Mouse (Mus musculus): ENCODE data around the gene Ackr3.

Gene Ackr3

DNA sequence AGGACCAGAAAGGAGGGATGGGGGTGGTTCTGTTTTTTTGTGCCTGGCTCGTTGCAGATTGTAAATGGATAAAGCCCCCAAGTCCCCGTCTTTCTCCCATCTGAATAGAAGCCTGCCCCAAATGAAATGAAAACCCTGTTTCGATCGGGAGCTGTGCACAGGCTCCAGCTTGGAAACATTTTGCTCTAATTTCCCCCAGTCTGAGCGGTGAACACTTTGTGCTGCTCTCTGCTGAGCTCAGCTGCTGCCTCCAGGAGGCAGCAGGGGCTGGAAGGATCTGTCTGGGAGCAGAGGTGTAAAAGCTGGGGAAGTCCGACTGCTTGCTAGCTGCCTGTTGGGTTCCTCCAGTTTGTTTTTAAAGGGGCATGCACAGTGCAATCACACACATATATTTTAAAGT lies 1.4 kb downstream of the Ackr3 start:
- DNase-seq (ENCODE audit: low spot score) = no peak

DNA sequence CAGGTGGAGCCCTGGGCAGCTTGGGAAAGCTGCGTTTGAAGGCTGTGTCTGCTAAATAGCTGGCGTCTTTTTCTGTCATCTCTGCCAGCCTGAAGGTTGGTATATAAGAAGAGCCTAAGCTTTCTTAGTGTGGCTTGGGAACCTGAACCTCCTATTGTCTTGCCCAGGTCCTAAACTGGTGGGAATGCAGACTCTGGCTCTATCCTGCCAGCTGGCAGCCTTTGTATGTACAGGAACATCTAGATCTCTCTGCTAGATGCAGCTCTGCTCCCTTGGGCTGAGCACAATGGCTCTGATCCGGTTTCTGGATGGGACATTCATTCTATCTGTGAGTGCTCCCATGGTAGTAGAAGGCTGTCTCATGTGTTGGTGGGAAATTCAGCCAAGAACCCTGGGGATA lies 2.9 kb downstream of the Ackr3 start:
- DNase-seq (ENCODE audit: low spot score) = no peak

DNA sequence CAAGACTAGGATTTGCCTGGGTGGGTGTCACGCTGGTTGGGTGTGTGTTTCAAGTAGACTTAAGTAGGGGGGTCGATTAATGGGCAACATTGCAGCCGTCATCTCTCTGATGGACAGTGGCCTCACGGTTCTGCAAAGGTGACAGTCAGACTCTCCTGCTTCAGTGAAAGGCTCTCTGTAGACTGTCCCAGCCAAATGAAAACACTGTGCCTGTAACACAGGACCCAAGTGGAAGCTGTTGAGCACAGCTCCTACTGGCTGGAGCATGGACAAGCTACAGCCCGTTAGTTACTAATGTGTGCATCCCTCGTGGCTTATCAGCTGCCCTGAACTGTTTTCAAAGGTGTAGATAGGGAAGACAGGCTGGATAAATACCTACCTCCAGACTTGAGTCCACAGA lies 3.5 kb downstream of the Ackr3 start:
- no peak for DNase-seq (ENCODE audit: low spot score)

DNA sequence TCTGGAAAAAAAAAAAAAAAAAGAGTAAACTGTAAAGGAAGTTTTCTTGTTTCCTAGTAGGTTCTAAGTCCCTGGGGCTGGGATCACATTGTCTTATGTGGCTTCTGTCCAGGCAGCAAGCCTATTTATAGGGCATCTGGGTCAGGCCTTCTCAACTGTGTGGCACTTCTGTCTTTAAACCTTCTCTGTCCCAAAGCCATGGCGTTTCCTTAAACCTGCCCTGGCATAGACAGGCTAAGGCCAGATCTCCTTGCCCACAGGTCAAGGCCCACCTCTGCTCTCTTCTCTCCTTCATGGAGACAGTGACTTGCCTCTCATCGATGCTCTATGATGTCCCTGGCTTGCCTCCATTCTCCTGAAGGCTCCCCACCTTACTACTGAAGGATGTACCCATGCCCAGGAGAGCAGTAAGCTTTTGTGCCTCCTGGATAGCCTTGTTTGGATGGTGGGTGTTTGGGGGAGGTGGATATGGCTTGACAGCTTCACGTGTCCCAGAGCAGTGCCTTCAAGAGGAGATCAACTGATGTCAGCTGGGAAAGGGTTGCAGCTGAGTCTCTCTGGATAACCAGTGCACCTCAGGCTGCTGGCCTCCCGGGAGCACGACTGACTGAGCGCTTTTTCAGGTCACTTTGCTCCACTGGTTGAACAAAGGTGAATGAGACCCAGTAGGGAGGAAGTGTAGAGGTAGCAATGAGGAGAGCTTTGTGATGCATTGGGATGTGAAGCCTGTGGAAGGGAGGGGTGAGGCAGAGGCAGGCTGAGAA lies 4.1 kb downstream of the Ackr3 start:
- DNase-seq (ENCODE audit: low spot score) = no peak

DNA sequence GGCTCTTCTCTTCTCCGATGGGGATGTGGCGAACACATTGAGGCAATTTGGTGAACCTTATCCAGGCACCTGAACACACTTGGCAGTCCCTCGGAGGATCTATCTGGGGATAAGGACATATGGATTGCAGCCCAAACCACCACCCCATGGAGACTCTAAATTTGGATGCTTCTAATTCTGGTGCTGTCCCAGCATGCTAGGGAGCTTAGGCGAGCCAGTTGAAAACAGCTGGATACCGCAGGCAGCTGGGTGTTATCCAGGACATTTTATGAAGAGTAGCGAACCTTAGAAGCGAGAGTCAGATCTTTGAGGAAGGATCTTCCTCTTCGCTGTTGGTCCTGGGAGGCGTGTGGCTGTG lies 4.7 kb downstream of the Ackr3 start:
- no peak for DNase-seq (ENCODE audit: low spot score)

DNA sequence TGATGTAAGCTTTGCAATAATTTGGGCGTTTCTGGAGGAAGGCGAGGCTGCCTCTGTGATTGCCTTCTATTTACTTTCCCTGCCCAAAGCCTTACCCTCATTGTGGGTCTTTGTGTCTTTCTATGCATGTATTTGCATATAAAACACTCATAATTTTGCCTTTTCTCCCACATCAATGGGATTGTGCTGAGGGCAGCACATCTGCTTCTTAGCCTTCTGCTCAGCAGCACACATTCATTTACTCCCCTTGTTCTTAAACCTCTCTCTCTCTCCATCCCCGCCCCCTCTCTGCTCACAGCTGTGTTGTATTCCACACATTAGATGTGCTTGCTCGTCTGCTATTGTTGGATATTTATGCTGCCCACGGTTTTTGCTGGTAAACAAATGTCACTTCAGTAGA lies 5.3 kb downstream of the Ackr3 start:
- no peak for DNase-seq (ENCODE audit: low spot score)

DNA sequence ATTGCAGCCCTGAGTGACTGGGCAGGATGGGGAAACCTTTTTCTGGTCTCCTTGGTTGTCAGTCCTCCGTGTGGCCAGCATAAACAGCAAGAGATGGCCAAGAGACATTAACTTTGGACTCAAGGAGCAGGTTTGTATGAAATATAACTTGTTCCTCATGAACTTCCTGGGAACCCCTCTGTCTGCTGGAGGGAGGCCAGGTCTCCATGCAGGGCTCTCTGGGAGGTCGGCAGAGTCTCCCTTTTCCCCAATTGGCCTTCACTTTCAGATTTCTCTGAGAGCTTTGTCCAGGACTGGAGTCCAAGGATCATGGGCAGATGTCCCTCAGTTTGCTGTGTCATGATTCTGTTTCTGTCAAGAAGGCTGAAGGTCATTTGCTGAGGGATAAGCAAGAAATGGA lies 6.0 kb downstream of the Ackr3 start:
- no peak for DNase-seq (ENCODE audit: low spot score)

DNA sequence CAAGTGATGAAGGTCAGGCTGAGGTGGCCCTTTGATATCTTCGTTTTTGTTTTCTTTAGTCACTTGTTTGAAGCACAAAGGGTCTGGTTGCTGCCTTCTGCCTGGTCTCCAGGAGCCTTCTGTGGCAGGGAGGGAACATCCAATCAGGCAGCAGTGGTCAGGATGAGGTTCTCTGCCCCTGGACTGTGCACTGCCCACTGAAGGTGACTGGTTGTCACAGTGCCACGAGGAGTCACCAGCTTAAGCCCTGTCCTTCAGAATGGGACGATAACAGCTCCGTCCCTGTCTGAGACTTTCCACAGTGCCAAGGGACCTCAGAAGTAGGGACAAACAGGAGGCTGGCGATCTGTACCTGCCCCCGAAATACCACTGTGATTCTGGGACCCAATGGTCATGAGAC lies 6.6 kb downstream of the Ackr3 start:
- no peak for DNase-seq (ENCODE audit: low spot score)

DNA sequence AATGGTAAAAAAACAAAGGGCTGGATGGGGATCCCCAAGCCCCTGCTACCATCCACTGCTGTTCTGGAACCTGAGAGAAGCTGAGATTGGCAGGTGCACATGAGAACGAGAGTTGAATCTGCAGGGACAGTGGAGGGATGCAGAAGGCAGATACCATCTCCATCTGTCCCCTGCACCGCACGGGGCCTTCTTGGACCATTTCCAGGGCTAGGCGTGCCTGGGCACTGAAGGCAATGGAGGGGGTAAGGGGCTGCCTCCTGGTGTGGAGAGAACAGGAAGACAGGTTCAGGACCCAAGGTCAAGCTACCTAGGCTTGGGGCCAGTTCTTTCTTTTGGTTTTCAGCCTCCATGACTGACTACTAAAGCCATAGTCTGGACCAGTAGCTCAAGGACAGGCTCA lies 7.0 kb downstream of the Ackr3 start:
- DNase-seq (ENCODE audit: low spot score) = no peak

DNA sequence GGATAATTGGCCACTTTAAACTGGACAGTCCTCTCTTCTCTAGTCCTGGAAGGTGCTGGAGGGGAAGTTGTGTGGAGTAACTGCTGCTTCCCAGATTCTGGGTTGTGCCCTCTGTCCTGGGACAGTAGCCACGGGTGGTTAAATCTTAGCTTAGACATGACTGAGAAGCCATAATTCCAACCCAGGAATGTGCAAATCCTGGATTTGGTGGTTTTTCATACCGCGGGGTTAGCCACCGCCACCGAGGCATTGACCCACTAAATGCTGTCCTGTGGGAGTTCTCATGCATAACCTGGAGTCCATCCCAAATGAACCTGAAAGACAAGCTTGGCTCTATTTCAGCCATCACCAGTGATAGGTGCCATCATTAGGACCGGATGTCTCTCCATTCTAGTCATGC lies 8.6 kb downstream of the Ackr3 start:
- no peak for DNase-seq (ENCODE audit: low spot score)

DNA sequence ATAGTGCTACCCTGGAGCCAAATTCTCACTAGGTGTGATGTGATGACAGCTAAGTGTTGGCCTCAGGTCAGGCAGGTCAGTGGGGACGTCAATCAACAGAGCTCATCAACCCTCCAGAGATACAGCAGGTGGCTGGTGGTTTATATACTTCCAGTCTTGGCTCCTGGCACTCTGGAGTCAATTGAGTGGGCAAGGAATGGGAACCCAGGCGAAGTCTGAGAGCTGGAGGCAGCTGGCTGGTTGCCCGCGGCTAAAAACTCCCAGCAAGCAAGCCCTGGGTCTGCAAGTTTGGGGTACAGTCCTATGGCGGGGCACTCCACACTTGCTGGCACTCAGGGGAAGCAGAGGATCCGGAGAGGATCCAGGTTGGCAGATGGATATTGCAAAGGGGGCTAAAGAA lies 9.1 kb downstream of the Ackr3 start:
- DNase-seq (ENCODE audit: low spot score) = no peak

DNA sequence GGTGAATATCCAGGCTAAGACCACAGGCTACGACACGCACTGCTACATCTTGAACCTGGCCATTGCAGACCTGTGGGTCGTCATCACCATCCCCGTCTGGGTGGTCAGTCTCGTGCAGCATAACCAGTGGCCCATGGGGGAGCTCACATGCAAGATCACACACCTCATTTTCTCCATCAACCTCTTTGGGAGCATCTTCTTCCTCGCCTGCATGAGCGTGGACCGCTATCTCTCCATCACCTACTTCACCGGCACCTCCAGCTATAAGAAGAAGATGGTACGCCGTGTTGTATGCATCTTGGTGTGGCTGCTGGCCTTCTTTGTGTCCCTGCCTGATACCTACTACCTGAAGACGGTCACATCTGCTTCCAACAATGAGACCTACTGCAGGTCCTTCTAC lies 10.2 kb downstream of the Ackr3 start:
- DNase-seq (ENCODE audit: low spot score) = no peak

DNA sequence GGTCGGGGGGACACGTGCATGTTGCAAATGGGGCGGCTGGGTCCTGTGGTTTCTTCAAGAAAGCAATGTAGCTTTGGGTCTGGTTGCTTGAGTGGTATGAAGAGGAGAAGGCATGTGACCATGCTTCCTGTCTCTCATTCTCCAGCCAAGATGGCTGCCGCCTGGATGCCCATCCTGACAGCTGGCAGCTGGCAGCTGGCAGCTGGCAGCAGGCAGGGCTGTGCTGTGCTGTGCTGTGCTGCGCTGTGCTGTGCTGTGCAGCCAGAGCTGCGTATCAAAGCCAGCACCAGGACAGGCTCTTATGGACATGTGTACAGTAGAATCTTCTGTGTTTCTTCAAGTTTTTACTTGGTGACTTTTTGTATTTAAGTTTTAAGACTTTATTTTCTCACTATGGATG lies 11.1 kb downstream of the Ackr3 start:
- no peak for DNase-seq (ENCODE audit: low spot score)

DNA sequence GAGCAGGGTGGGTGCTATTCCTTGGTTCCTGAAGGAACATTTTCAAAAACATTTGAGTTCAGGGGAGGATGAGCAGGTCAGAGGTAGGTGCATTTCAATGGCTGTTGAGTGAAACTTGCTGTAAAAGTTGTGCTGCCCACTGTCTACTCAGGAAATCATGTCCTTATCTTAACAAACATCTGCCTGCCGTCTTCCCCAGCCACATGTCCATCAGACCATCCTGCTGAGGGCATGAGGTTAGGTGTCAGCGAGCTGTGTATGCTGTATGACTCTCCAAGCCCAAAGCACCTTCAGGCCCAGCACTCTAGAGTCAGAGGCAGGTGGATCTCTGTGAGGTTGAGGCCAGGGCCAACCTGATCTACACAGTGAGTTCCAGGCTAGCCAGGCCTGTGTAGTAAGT lies 12.1 kb downstream of the Ackr3 start:
- no peak for DNase-seq (ENCODE audit: low spot score)

DNA sequence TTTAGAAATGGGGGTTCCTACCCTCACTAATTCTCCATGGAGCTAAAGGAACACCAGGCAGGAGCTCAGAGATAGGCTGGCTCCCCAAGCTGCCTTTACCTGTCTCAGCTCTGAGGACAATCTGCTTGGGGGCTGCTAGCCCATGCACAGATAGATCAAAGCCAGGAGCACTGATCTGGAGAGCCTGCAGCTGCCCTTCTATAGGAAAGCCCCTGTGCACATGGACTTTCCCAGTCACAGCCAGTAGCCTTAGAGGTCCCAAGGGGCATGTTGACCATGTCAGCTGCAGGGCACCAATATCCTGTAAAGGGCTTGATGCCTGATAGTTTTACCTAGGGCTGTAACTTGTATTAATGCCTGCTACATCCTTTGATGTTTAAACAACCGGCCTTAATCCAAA lies 12.6 kb downstream of the Ackr3 start:
- no peak for DNase-seq (ENCODE audit: low spot score)

DNA sequence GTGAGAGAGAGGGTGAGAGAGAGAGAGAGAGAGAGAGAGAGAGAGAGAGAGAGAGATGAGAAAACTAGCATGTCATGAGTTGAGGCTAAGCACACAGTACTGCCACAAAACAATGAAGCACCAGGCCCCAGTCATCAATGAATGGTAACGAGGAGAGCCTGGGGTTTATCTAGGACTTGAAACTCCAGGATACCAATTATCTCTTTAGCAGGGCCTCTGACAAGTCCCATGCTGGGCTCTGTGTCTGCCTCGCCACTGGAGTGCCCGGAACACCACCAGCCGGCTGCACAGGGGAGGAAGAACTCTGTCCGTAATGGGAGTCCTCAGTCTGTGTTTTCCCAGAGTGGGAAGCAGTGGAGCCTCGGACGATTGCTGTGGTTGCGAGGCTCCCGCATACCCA lies 16.5 kb downstream of the Ackr3 start:
- DNase-seq (ENCODE audit: low spot score) = no peak

DNA sequence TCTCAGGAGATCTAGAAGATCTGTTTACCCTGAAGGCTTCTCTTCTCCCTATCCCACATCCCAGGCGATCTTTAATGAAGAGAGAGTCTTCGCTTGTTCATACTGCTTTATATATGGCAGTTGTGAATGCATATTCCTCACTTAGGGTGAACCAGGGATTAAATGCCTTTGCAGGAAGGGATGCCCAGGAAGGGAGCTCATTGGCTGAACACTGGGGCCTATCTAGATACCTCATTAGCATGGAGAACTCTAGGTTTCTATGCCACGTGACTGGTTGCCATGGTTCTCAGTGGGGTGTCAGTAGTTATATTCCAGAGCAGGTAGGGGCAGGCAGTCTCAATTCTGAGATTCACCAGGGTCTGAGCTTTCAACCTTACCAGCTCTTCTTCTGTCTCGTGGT lies 17.1 kb downstream of the Ackr3 start:
- DNase-seq (ENCODE audit: low spot score) = no peak

DNA sequence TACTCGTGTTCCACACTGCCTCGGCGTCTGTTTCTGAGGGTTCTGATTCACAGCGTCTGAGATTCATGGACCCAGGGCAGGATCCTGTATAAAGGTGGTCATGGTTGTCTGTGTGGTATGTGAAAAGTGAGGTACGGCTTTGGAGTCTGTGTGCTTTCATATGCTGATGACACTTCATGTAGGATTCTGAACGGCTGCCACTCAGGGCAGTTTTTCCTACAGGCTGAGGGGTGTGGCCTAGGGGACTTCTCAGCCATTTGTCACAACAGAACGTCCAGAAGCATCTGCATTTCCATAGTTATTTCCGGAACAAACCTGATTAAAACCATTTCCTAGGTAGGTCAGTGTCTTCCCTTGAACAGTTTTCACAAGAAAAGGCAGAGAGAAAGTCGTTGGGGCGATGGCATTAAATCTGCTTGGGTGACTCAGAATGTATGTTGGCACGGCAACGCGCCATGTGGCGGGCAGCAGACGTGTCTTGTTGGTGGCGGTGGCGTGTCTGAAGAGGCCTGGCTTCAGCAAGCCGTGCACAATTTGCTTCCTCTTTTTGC lies 18.1 kb downstream of the Ackr3 start:
- DNase-seq (ENCODE audit: low spot score) = no peak

DNA sequence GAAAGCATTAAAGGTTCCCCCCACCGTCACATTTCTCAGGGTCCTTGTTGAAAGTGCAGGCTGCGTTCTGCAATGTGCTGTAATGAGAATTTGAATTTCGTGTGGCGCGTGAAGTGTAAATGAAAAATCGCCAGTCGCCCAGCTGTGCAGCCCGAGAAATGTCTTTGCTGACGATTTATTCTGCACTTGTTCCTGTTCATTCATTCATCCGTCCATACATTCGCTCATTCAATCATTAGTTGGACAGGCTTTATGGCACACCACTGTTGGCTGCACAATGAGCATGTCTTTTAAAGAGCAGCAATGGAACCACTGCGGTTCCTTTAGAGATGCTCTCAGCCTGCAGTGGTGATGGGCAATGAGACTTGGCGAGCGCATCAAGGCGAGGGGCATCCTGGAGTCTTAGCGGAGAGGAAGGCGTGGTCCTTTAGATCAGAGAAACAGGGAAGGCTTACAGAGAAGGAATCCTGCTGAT lies 18.7 kb downstream of the Ackr3 start:
- DNase-seq (ENCODE audit: low spot score) = no peak

DNA sequence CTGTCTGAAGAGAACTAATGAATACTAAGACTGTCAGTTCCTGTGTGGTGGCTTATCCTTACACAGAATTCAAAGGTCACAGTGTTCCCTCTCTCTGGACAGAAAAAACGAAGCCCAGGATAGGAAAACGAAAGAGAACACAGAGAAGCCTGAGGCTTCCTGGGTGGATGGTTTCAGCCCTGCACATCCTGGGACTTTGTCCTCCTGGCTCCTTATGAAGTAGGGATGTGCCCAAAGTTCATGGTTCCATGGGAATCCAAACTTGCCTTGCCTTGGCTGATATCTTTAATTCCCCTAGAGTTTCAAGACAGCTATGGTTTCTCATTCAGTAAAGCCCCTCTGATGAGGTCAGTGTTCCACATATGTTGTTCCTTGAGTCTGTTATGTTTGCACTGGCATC lies 19.2 kb downstream of the Ackr3 start:
- DNase-seq (ENCODE audit: low spot score) = no peak

DNA sequence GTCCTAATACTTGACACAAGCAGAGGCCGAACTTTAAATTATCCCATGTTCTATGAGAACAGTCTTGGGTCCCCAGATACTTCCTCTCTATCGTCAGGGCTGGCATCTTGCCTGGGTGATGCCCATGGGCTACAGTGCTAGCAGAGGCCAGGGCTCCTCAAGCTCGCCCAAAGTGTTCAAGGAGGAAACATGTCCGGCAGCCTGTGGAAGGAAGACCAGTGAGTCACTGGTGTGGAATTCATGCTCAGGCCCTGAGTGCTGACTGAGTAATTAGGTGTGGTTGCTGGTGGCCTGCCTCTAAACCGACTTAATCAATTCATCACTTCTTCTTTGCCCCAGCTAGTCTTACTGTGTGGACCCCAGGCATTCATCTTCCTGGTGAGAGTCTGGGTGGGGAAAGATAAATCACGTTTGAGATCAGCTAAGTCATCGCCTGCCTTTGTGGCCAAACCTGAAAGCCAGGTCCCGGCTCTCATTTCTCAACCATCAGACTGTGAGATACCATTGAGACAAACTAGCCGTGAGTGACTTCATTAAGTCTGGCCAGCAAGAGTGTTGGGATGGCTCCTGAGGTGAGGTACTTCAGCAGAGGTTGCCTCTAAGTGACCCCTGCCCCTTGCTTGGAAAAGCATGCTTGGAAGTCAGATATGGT lies 21.9 kb downstream of the Ackr3 start:
- no peak for DNase-seq (ENCODE audit: low spot score)

DNA sequence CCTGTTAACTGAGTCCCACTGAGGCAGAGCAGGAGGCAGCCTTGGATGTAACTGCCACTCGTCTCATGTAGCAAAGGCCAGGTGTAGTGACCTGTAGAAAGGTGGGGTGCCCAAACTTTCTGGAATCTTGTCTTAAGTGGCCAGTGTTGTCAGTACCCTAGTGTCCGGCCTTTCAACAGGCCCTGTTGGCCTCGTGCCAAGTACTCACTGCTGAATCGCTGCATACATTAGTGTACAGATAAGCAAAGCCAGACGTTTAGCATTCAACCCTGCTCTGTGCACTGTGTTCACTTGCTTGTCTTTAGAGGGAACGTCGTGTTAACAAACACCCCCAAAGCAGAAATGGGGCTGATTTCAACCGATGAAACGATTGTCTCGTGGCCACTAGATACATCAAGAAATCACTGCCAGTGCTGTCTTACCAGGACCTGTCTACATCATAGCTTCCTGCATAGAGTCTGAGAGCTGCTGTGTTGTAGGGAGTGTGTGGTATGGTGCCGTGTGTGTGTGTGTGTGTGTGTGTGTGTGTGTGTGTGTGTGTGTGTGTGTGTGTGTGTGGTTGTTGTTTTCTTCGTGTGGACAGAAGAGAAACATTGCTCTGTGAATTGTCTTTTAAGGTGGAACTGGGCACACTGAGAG lies 24.0 kb downstream of the Ackr3 start:
- no peak for DNase-seq (ENCODE audit: low spot score)

DNA sequence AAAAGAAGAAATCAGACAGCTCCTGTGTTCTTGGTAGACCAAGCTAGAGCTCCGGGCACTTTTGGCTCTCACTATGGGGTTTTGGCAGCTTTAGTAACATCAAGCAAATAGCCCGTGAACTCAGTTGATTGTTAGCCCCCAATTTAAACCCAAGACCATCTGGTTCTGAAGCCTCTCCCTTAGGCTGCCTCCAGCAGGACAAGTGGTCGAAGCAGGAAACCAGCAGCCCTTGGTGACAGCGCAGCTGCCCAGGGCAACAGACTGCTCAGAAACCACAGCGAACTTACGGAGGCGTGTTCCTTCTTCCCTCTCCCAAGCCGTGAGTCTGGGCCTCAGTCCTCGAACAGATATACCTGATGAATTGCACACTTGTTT lies 24.5 kb downstream of the Ackr3 start:
- DNase-seq (ENCODE audit: low spot score) = no peak
